Mouse (Mus musculus): ENCODE data around the gene Ciita.

The Ciita gene

GRCm38 (mm10) chr16:10522811-10523210 lies 43.0 kb downstream of the Ciita start:
- peak; percentile 73 to 86 for DNase-seq

- no peak for DNase-seq
Observed at GRCm38 (mm10) chr16:10523650-10524049, 43.8 kb downstream of the Ciita start.

GRCm38 (mm10) chr16:10524866-10525609 lies 45.2 kb downstream of the Ciita start:
- no peak for DNase-seq

- DNase-seq, result no peak
Observed at GRCm38 (mm10) chr16:10525610-10525980, 45.7 kb downstream of the Ciita start.

GRCm38 (mm10) chr16:10527046-10527644 lies 47.3 kb downstream of the Ciita start:
- DNase-seq, result no peak

GRCm38 (mm10) chr16:10528382-10528781 lies 48.5 kb downstream of the Ciita start:
- no peak for DNase-seq

GRCm38 (mm10) chr16:10530179-10530578 lies 50.3 kb downstream of the Ciita start:
- DNase-seq, result no peak

GRCm38 (mm10) chr16:10533781-10534180 lies 53.9 kb downstream of the Ciita start:
- no peak for DNase-seq

GRCm38 (mm10) chr16:10534567-10534966 lies 54.7 kb downstream of the Ciita start:
- no peak for DNase-seq

GRCm38 (mm10) chr16:10536323-10536722 lies 56.5 kb downstream of the Ciita start:
- no peak for DNase-seq

- no peak for DNase-seq
Observed at GRCm38 (mm10) chr16:10536961-10537360, 57.1 kb downstream of the Ciita start.

GRCm38 (mm10) chr16:10540763-10541597 lies 61.1 kb downstream of the Ciita start:
- no peak for DNase-seq

GRCm38 (mm10) chr16:10541598-10541930 lies 61.7 kb downstream of the Ciita start:
- peak in 1 of 2 experiments; percentile 8 for DNase-seq

GRCm38 (mm10) chr16:10542266-10542665 lies 62.4 kb downstream of the Ciita start:
- DNase-seq, result peak; percentile 10 to 40

- peak; percentile 95 to 98 for DNase-seq
Observed at GRCm38 (mm10) chr16:10542698-10543365, 63.0 kb downstream of the Ciita start, which contains the start of gene Dexi. Gene Dexi (minus strand): TSS chr16:10543054.

GRCm38 (mm10) chr16:10544995-10545622 lies 65.2 kb downstream of the Ciita start, which contains the start of gene Clec16a:
Gene Clec16a (plus strand): TSS chr16:10545339.
- peak; percentile 96 to 98 for DNase-seq

GRCm38 (mm10) chr16:10546865-10547264 lies 67.0 kb downstream of the Ciita start:
- no peak for DNase-seq

- no peak for DNase-seq
Observed at GRCm38 (mm10) chr16:10548938-10549337, 69.1 kb downstream of the Ciita start.

GRCm38 (mm10) chr16:10549600-10549999 lies 69.7 kb downstream of the Ciita start:
- DNase-seq, result no peak

GRCm38 (mm10) chr16:10551592-10551991 lies 71.7 kb downstream of the Ciita start:
- DNase-seq, result no peak

- DNase-seq, result no peak
Observed at GRCm38 (mm10) chr16:10553858-10554257, 74.0 kb downstream of the Ciita start.

GRCm38 (mm10) chr16:10559991-10560390 lies 80.1 kb downstream of the Ciita start:
- no peak for DNase-seq
